Mouse (Mus musculus): ENCODE data around the gene Qrfpr.

Qrfpr gene

GRCm38 (mm10) chr3:36221743-36222682 lies at the start of gene Qrfpr:
Qrfpr (minus strand) TSS chr3:36222313.
- DNase-seq (ENCODE audit: low read depth, low spot score), result no peak

- no peak for DNase-seq (ENCODE audit: low read depth, low spot score)
Observed at GRCm38 (mm10) chr3:36263873-36264272, 41.8 kb upstream of the Qrfpr start.

- DNase-seq (ENCODE audit: low read depth, low spot score), result no peak
Observed at GRCm38 (mm10) chr3:36263265-36263664, 41.2 kb upstream of the Qrfpr start.

- DNase-seq (ENCODE audit: low read depth, low spot score), result no peak
Observed at GRCm38 (mm10) chr3:36250585-36250984, 28.5 kb upstream of the Qrfpr start.

- no peak for DNase-seq (ENCODE audit: low read depth, low spot score)
Observed at GRCm38 (mm10) chr3:36248446-36248845, 26.3 kb upstream of the Qrfpr start.

- no peak for DNase-seq (ENCODE audit: low read depth, low spot score)
Observed at GRCm38 (mm10) chr3:36229941-36230340, 7.8 kb upstream of the Qrfpr start.

- DNase-seq (ENCODE audit: low read depth, low spot score), result no peak
Observed at GRCm38 (mm10) chr3:36227246-36227645, 5.1 kb upstream of the Qrfpr start.

- no peak for DNase-seq (ENCODE audit: low read depth, low spot score)
Observed at GRCm38 (mm10) chr3:36223361-36223760, 1.2 kb upstream of the Qrfpr start.

- DNase-seq (ENCODE audit: low read depth, low spot score), result no peak
Observed at GRCm38 (mm10) chr3:36212758-36213157, 9.4 kb downstream of the Qrfpr start.

- no peak for DNase-seq (ENCODE audit: low read depth, low spot score)
Observed at GRCm38 (mm10) chr3:36210939-36211338, 11.2 kb downstream of the Qrfpr start.

- peak; percentile 32 for DNase-seq (ENCODE audit: low read depth, low spot score)
Observed at GRCm38 (mm10) chr3:36209776-36210555, 12.1 kb downstream of the Qrfpr start.

GRCm38 (mm10) chr3:36207520-36208264 lies 14.4 kb downstream of the Qrfpr start:
- no peak for DNase-seq (ENCODE audit: low read depth, low spot score)

GRCm38 (mm10) chr3:36202932-36203331 lies 19.2 kb downstream of the Qrfpr start:
- DNase-seq (ENCODE audit: low read depth, low spot score), result no peak

- DNase-seq (ENCODE audit: low read depth, low spot score), result no peak
Observed at GRCm38 (mm10) chr3:36201098-36201497, 21.0 kb downstream of the Qrfpr start.

GRCm38 (mm10) chr3:36189243-36189642 lies 32.9 kb downstream of the Qrfpr start:
- no peak for DNase-seq (ENCODE audit: low read depth, low spot score)

- no peak for DNase-seq (ENCODE audit: low read depth, low spot score)
Observed at GRCm38 (mm10) chr3:36186510-36186909, 35.6 kb downstream of the Qrfpr start.

- DNase-seq (ENCODE audit: low read depth, low spot score), result peak; percentile 3
Observed at GRCm38 (mm10) chr3:36181519-36181918, 40.6 kb downstream of the Qrfpr start.

GRCm38 (mm10) chr3:36173761-36174160 lies 48.4 kb downstream of the Qrfpr start:
- DNase-seq (ENCODE audit: low read depth, low spot score), result no peak

GRCm38 (mm10) chr3:36171348-36171747 lies 50.8 kb downstream of the Qrfpr start:
- no peak for DNase-seq (ENCODE audit: low read depth, low spot score)

- DNase-seq (ENCODE audit: low read depth, low spot score), result no peak
Observed at GRCm38 (mm10) chr3:36170670-36171210, 51.4 kb downstream of the Qrfpr start.

GRCm38 (mm10) chr3:36155268-36155667 lies 66.8 kb downstream of the Qrfpr start:
- no peak for DNase-seq (ENCODE audit: low read depth, low spot score)
